Mouse (Mus musculus): Measurements from ENCODE around the gene Tex2. TPM values are rescaled to one million over a fixed set of nuclear protein-coding genes. Genes with fewer than 3 reads are reported as not detected.

Tex2 gene
- total RNA-seq, 2 experiments from 2014 or later: 59.2 to 65.5 TPM

GRCm38 (mm10) chr11:106522538-106522937, 90.7 kb downstream of the Tex2 start:
- peak; percentile 24; the same call in 1 of the 2 replicates for TF ChIP-seq CTCF (IDR thresholded peaks at IDR 0.05)
- no peak for DNase-seq
- intact Hi-C loops (cut with DNase I): no loop called here
- no peak overlapping the region for H3K4me3 ChIP-seq
- H3K27ac ChIP-seq: no peak overlapping the region

- DNase-seq: peak; percentile 59
- intact Hi-C loops (cut with DNase I): no loop called here
- no peak for TF ChIP-seq CTCF (IDR thresholded peaks at IDR 0.05)
- peak overlapping the region; percentile 35; the same call in 1 of the 2 replicates for H3K27ac ChIP-seq
- peak overlapping the region; percentile 24 for H3K4me3 ChIP-seq
Observed at GRCm38 (mm10) chr11:106521612-106522011, 91.6 kb downstream of the Tex2 start.

GRCm38 (mm10) chr11:106520404-106520803, 92.8 kb downstream of the Tex2 start:
- intact Hi-C loops (cut with DNase I): no loop called here
- no peak for DNase-seq
- no peak for TF ChIP-seq CTCF (IDR thresholded peaks at IDR 0.05)
- 0 out of 2 replicates have a peak overlapping the region, but pooled peaks have one; percentile 12 for H3K27ac ChIP-seq
- no peak overlapping the region for H3K4me3 ChIP-seq

GRCm38 (mm10) chr11:106519519-106519918, 93.7 kb downstream of the Tex2 start:
- H3K4me3 ChIP-seq: no peak overlapping the region
- H3K27ac ChIP-seq: no peak overlapping the region
- intact Hi-C loops (cut with DNase I): loop anchor here (10.0 kb wide), 1 partner anchor 225 kb away; no protein-coding TSS in a partner anchor
- no peak for TF ChIP-seq CTCF (IDR thresholded peaks at IDR 0.05)
- DNase-seq: no peak

GRCm38 (mm10) chr11:106518391-106518790, 94.8 kb downstream of the Tex2 start:
- Histone ChIP-seq H3K27ac (no peak overlapping the region), H3K4me3 (no peak overlapping the region)
- intact Hi-C loops (cut with DNase I): loop anchor here (10.0 kb wide), 1 partner anchor 226 kb away; no protein-coding TSS in a partner anchor
- DNase-seq: no peak
- TF ChIP-seq CTCF (IDR thresholded peaks at IDR 0.05): no peak

GRCm38 (mm10) chr11:106515079-106515745, 98.0 kb downstream of the Tex2 start:
- no peak for DNase-seq
- Histone ChIP-seq H3K27ac (peak overlapping the region; percentile 62), H3K4me3 (no peak overlapping the region)
- intact Hi-C loops (cut with DNase I): loop anchor here (10.0 kb wide), 1 partner anchor 230 kb away; no protein-coding TSS in a partner anchor
- no peak for TF ChIP-seq CTCF (IDR thresholded peaks at IDR 0.05)

GRCm38 (mm10) chr11:106514446-106514845, 98.8 kb downstream of the Tex2 start:
- intact Hi-C loops (cut with DNase I): loop anchor here (5.0 to 10.0 kb wide), 2 partner anchors 98 to 230 kb away; partner anchors contain the start of gene Tex2
- no peak for TF ChIP-seq CTCF (IDR thresholded peaks at IDR 0.05)
- peak; percentile 74 for DNase-seq
- Histone ChIP-seq H3K27ac (peak overlapping the region; percentile 62), H3K4me3 (no peak overlapping the region)

GRCm38 (mm10) chr11:106513166-106513565, 100.1 kb downstream of the Tex2 start:
- Histone ChIP-seq H3K27ac (no peak overlapping the region; the same call in 1 of the 2 replicates), H3K4me3 (no peak overlapping the region)
- peak; percentile 69 for TF ChIP-seq CTCF (IDR thresholded peaks at IDR 0.05)
- DNase-seq: peak; percentile 65
- intact Hi-C loops (cut with DNase I): loop anchor here (1.0 to 10.0 kb wide), 3 partner anchors 99 to 232 kb away; partner anchors contain the start of gene Tex2

GRCm38 (mm10) chr11:106512006-106512390, 101.2 kb downstream of the Tex2 start:
- H3K27ac ChIP-seq: no peak overlapping the region
- intact Hi-C loops (cut with DNase I): loop anchor here (5.0 to 10.0 kb wide), 2 partner anchors 100 to 233 kb away; partner anchors contain the start of gene Tex2
- no peak overlapping the region for H3K4me3 ChIP-seq
- TF ChIP-seq CTCF (IDR thresholded peaks at IDR 0.05): no peak
- DNase-seq: no peak

- Histone ChIP-seq H3K27ac (no peak overlapping the region), H3K4me3 (no peak overlapping the region)
- intact Hi-C loops (cut with DNase I): loop anchor here (5.0 to 10.0 kb wide), 2 partner anchors 101 to 233 kb away; partner anchors contain the start of gene Tex2
- no peak for DNase-seq
- TF ChIP-seq CTCF (IDR thresholded peaks at IDR 0.05): no peak
Observed at GRCm38 (mm10) chr11:106511236-106512005, 101.8 kb downstream of the Tex2 start.

- intact Hi-C loops (cut with DNase I): no loop called here
- Histone ChIP-seq H3K4me3 (no peak overlapping the region), H3K27ac (no peak overlapping the region)
- TF ChIP-seq CTCF (IDR thresholded peaks at IDR 0.05): no peak
- DNase-seq: no peak
Observed at GRCm38 (mm10) chr11:106507638-106508037, 105.6 kb downstream of the Tex2 start.

GRCm38 (mm10) chr11:106506211-106506610, 107.0 kb downstream of the Tex2 start:
- no peak for TF ChIP-seq CTCF (IDR thresholded peaks at IDR 0.05)
- Histone ChIP-seq H3K27ac (no peak overlapping the region), H3K4me3 (no peak overlapping the region)
- DNase-seq: no peak
- intact Hi-C loops (cut with DNase I): no loop called here

GRCm38 (mm10) chr11:106504129-106504528, 109.1 kb downstream of the Tex2 start:
- TF ChIP-seq CTCF (IDR thresholded peaks at IDR 0.05): no peak
- no peak overlapping the region for H3K27ac ChIP-seq
- no peak for DNase-seq
- intact Hi-C loops (cut with DNase I): no loop called here
- H3K4me3 ChIP-seq: no peak overlapping the region

All from gastrocnemius, adult 2 months (tissue).